Mouse (Mus musculus): ENCODE measurements around the gene Nt5c3. TPM values are rescaled to one million over a fixed set of nuclear protein-coding genes. Genes with fewer than 3 reads are reported as not detected.
"Not testable (repeated sequence)": the region's sequence is repeated elsewhere in the genome, so short reads cannot be mapped to it uniquely, and the experiment has no call there.

Nt5c3 gene
- polyA plus RNA-seq, 1 experiment from 2014 or later, result 75.4 TPM

GRCm38 (mm10) chr6:56899601-56900000 lies 24.1 kb downstream of the Nt5c3 start:
- Histone ChIP-seq H3K27me3 (ENCODE audit: control insufficient read depth, insufficient read depth, low read length) (no peaks in the 10 kb centered on the region), H3K9ac (ENCODE audit: low read length) (no peak overlapping the region), H3K4me3 (ENCODE audit: low read depth, low read length) (no peak overlapping the region), H3K9me3 (ENCODE audit: control insufficient read depth, low read length) (no peaks in the 10 kb centered on the region), H3K4me1 (replicated peaks; ENCODE audit: control insufficient read depth, insufficient read depth, low read length) (0 out of 2 replicates have a peak, but pooled peaks cover 2% of the 10 kb centered on the region), H3K27ac (ENCODE audit: low read depth, low read length) (no peak overlapping the region), H3K4me2 (ENCODE audit: low read depth, low read length, severe bottlenecking) (no peak overlapping the region), H3K36me3 (ENCODE audit: control insufficient read depth, insufficient read depth, low read length) (no peaks in the 10 kb centered on the region)
- 83% methylated on average over 3 of the region's 3 CpGs for WGBS
- no peak for ATAC-seq (replicated peaks; ENCODE audit: low FRiP score)
- no peak for DNase-seq (ENCODE audit: low spot score)

- DNase-seq (ENCODE audit: low spot score) (no peak), ATAC-seq (replicated peaks; ENCODE audit: low FRiP score) (no peak)
- Histone ChIP-seq H3K27me3 (ENCODE audit: control insufficient read depth, insufficient read depth, low read length) (no peaks in the 10 kb centered on the region), H3K4me3 (ENCODE audit: low read depth, low read length) (no peak overlapping the region), H3K36me3 (ENCODE audit: control insufficient read depth, insufficient read depth, low read length) (no peaks in the 10 kb centered on the region), H3K4me1 (replicated peaks; ENCODE audit: control insufficient read depth, insufficient read depth, low read length) (no peaks in the 10 kb centered on the region), H3K9ac (ENCODE audit: low read length) (no peak overlapping the region), H3K9me3 (ENCODE audit: control insufficient read depth, low read length) (no peaks in the 10 kb centered on the region), H3K27ac (ENCODE audit: low read depth, low read length) (no peak overlapping the region), H3K4me2 (ENCODE audit: low read depth, low read length, severe bottlenecking) (no peak overlapping the region)
- 87% methylated on average over 2 of the region's 2 CpGs for WGBS
Observed at GRCm38 (mm10) chr6:56890762-56891161, 33.0 kb downstream of the Nt5c3 start.

GRCm38 (mm10) chr6:56888561-56888960 lies 35.2 kb downstream of the Nt5c3 start:
- H3K36me3 ChIP-seq (ENCODE audit: control insufficient read depth, insufficient read depth, low read length), result no peaks in the 10 kb centered on the region
- H3K4me3 ChIP-seq (ENCODE audit: low read depth, low read length), result no peak overlapping the region
- H3K9me3 ChIP-seq (ENCODE audit: control insufficient read depth, low read length), result no peaks in the 10 kb centered on the region
- H3K27ac ChIP-seq (ENCODE audit: low read depth, low read length), result no peak overlapping the region
- WGBS, result 89% methylated on average over 6 of the region's 6 CpGs
- no peak overlapping the region for H3K9ac ChIP-seq (ENCODE audit: low read length)
- no peak overlapping the region for H3K4me2 ChIP-seq (ENCODE audit: low read depth, low read length, severe bottlenecking)
- ATAC-seq (replicated peaks; ENCODE audit: low FRiP score) (no peak), DNase-seq (ENCODE audit: low spot score) (no peak)
- H3K4me1 ChIP-seq (replicated peaks; ENCODE audit: control insufficient read depth, insufficient read depth, low read length), result no peaks in the 10 kb centered on the region
- no peaks in the 10 kb centered on the region for H3K27me3 ChIP-seq (ENCODE audit: control insufficient read depth, insufficient read depth, low read length)

- Histone ChIP-seq H3K27me3 (ENCODE audit: control insufficient read depth, insufficient read depth, low read length) (no peaks in the 10 kb centered on the region), H3K36me3 (ENCODE audit: control insufficient read depth, insufficient read depth, low read length) (no peaks in the 10 kb centered on the region; the same call in 1 of the 2 replicates), H3K9me3 (ENCODE audit: control insufficient read depth, low read length) (no peaks in the 10 kb centered on the region), H3K4me1 (replicated peaks; ENCODE audit: control insufficient read depth, insufficient read depth, low read length) (no peaks in the 10 kb centered on the region), H3K27ac (ENCODE audit: low read depth, low read length) (no peak overlapping the region), H3K4me2 (ENCODE audit: low read depth, low read length, severe bottlenecking) (no peak overlapping the region), H3K4me3 (ENCODE audit: low read depth, low read length) (no peak overlapping the region), H3K9ac (ENCODE audit: low read length) (no peak overlapping the region)
- no peak for ATAC-seq (replicated peaks; ENCODE audit: low FRiP score)
- DNase-seq (ENCODE audit: low spot score), result no peak
- 65% methylated on average over 1 of the region's 1 CpGs for WGBS
Observed at GRCm38 (mm10) chr6:56879352-56879955, 44.3 kb downstream of the Nt5c3 start.

- H3K9ac ChIP-seq (ENCODE audit: low read length), result no peak overlapping the region
- H3K36me3 ChIP-seq (ENCODE audit: control insufficient read depth, insufficient read depth, low read length), result no peaks in the 10 kb centered on the region; the same call in 1 of the 2 replicates
- H3K27me3 ChIP-seq (ENCODE audit: control insufficient read depth, insufficient read depth, low read length), result no peaks in the 10 kb centered on the region
- no peaks in the 10 kb centered on the region for H3K4me1 ChIP-seq (replicated peaks; ENCODE audit: control insufficient read depth, insufficient read depth, low read length)
- no peak overlapping the region for H3K4me2 ChIP-seq (ENCODE audit: low read depth, low read length, severe bottlenecking)
- H3K4me3 ChIP-seq (ENCODE audit: low read depth, low read length), result no peak overlapping the region
- no peak for ATAC-seq (replicated peaks; ENCODE audit: low FRiP score)
- no peak overlapping the region for H3K27ac ChIP-seq (ENCODE audit: low read depth, low read length)
- 93% methylated on average over 8 of the region's 8 CpGs for WGBS
- no peak for DNase-seq (ENCODE audit: low spot score)
- no peaks in the 10 kb centered on the region for H3K9me3 ChIP-seq (ENCODE audit: control insufficient read depth, low read length)
Observed at GRCm38 (mm10) chr6:56877985-56878384, 45.7 kb downstream of the Nt5c3 start.

GRCm38 (mm10) chr6:56876870-56877269 lies 46.9 kb downstream of the Nt5c3 start:
- H3K4me2 ChIP-seq (ENCODE audit: low read depth, low read length, severe bottlenecking), result no peak overlapping the region
- H3K36me3 ChIP-seq (ENCODE audit: control insufficient read depth, insufficient read depth, low read length), result no peaks in the 10 kb centered on the region; the same call in 1 of the 2 replicates
- H3K9me3 ChIP-seq (ENCODE audit: control insufficient read depth, low read length), result no peaks in the 10 kb centered on the region
- no peaks in the 10 kb centered on the region for H3K27me3 ChIP-seq (ENCODE audit: control insufficient read depth, insufficient read depth, low read length)
- no peak overlapping the region for H3K4me3 ChIP-seq (ENCODE audit: low read depth, low read length)
- H3K9ac ChIP-seq (ENCODE audit: low read length), result no peak overlapping the region
- no peak overlapping the region for H3K27ac ChIP-seq (ENCODE audit: low read depth, low read length)
- no peak for DNase-seq (ENCODE audit: low spot score)
- 84% methylated on average over 4 of the region's 4 CpGs for WGBS
- H3K4me1 ChIP-seq (replicated peaks; ENCODE audit: control insufficient read depth, insufficient read depth, low read length), result no peaks in the 10 kb centered on the region
- no peak for ATAC-seq (replicated peaks; ENCODE audit: low FRiP score)

- Histone ChIP-seq H3K4me2 (ENCODE audit: low read depth, low read length, severe bottlenecking) (no peak overlapping the region), H3K9me3 (ENCODE audit: control insufficient read depth, low read length) (no peaks in the 10 kb centered on the region), H3K4me1 (replicated peaks; ENCODE audit: control insufficient read depth, insufficient read depth, low read length) (no peaks in the 10 kb centered on the region), H3K9ac (ENCODE audit: low read length) (no peak overlapping the region), H3K27ac (ENCODE audit: low read depth, low read length) (no peak overlapping the region), H3K27me3 (ENCODE audit: control insufficient read depth, insufficient read depth, low read length) (no peaks in the 10 kb centered on the region), H3K4me3 (ENCODE audit: low read depth, low read length) (no peak overlapping the region), H3K36me3 (ENCODE audit: control insufficient read depth, insufficient read depth, low read length) (no peaks in the 10 kb centered on the region)
- ATAC-seq (replicated peaks; ENCODE audit: low FRiP score), result no peak
- WGBS, result 91% methylated on average over 2 of the region's 2 CpGs
- no peak for DNase-seq (ENCODE audit: low spot score)
Observed at GRCm38 (mm10) chr6:56870027-56870426, 53.7 kb downstream of the Nt5c3 start.

- H3K4me1 ChIP-seq (replicated peaks; ENCODE audit: control insufficient read depth, insufficient read depth, low read length), result no peaks in the 10 kb centered on the region
- ATAC-seq (replicated peaks; ENCODE audit: low FRiP score) (no peak), DNase-seq (ENCODE audit: low spot score) (no peak)
- 82% methylated on average over 8 of the region's 8 CpGs for WGBS
- no peaks in the 10 kb centered on the region for H3K27me3 ChIP-seq (ENCODE audit: control insufficient read depth, insufficient read depth, low read length)
- no peak overlapping the region for H3K9ac ChIP-seq (ENCODE audit: low read length)
- H3K4me2 ChIP-seq (ENCODE audit: low read depth, low read length, severe bottlenecking), result no peak overlapping the region
- no peaks in the 10 kb centered on the region for H3K9me3 ChIP-seq (ENCODE audit: control insufficient read depth, low read length)
- no peak overlapping the region for H3K4me3 ChIP-seq (ENCODE audit: low read depth, low read length)
- H3K36me3 ChIP-seq (ENCODE audit: control insufficient read depth, insufficient read depth, low read length), result no peaks in the 10 kb centered on the region
- no peak overlapping the region for H3K27ac ChIP-seq (ENCODE audit: low read depth, low read length)
Observed at GRCm38 (mm10) chr6:56868565-56868964, 55.2 kb downstream of the Nt5c3 start.

GRCm38 (mm10) chr6:56866899-56867298 lies 56.8 kb downstream of the Nt5c3 start:
- not testable (repeated sequence) for H3K27ac ChIP-seq (ENCODE audit: low read depth, low read length); DNase-seq (ENCODE audit: low spot score); ATAC-seq (replicated peaks; ENCODE audit: low FRiP score); H3K4me3 ChIP-seq (ENCODE audit: low read depth, low read length); H3K4me2 ChIP-seq (ENCODE audit: low read depth, low read length, severe bottlenecking); H3K4me1 ChIP-seq (replicated peaks; ENCODE audit: control insufficient read depth, insufficient read depth, low read length); H3K9ac ChIP-seq (ENCODE audit: low read length); H3K9me3 ChIP-seq (ENCODE audit: control insufficient read depth, low read length); H3K27me3 ChIP-seq (ENCODE audit: control insufficient read depth, insufficient read depth, low read length); H3K36me3 ChIP-seq (ENCODE audit: control insufficient read depth, insufficient read depth, low read length)
- 95% methylated on average over 1 of the region's 1 CpGs for WGBS

Data from forebrain, embryonic 11.5 days (tissue).